Mouse (Mus musculus) heart, adult 9 months (tissue): ENCODE results near the gene Olfr346.

Experiments used
- DNase-seq, 2 experiments: peaks; one replicate each; pipeline ENCODE4 v3.0.0; 2022; ENCODE audit warnings: low spot score in 2 of 2

The Olfr346 gene

DNA sequence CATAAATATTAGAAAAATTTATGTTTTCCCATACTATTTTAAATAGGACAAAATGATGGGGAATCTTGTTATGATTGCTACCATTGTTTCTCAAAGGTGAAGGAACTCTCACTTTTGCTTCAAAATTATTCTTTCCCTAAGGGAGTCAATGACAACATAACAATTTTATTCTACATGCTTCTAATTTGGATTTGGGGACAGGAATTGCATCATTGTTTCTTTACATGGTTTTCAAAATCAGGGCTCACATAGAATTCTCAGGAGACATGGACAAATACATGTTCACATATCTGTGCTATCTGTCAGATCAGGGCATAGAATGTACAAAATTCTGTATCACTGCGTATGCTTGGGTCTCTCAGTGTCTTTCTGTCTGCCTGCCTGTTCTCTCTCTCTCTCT is at the start of gene Olfr346:
Gene Olfr346 (plus strand): TSS at position 301 of the 400 bp plus-strand sequence.
- no peak for DNase-seq

DNA sequence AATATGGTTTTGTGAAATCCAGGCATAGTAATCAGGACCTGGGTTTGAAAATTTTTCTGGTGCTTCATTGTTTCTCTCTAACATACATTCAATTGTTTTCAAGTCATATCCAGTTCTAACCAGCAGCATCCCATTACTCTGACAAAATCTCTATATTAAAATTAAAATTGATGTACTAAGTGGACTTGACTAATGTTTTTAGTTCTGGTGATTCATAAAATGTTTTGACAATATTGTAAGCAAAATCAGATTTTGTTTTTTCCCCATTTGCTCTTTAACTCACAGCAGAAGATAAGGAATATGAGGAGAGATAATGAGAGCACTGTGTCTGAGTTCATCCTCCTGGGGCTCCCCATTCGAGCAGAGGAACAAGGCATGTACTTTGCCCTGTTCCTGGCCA is 45.8 kb upstream of the Olfr346 start, which contains the start of gene Olfr345:
Gene Olfr345 (plus strand): TSS at position 301 of the 400 bp plus-strand sequence.
- no peak for DNase-seq

DNA sequence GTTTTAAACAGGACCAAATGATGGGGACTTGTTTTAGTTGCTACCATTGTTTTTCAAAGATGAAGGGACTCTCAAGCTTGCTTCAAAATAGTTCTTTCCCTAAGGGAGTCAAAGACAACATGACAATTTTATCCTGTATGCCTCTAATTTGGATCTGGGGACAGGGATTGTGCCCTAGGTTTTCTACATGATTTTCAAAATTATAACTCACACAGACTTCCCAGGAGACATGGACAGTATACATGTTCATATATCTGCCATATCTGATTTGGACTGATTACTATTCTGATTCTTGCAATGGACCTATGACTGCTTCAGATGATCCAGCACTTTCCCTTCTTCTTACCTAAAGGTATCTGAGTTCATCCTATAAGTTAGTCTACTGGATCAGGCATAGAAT is 46.0 kb downstream of the Olfr346 start, which contains the start of gene Olfr347:
Gene Olfr347 (plus strand): TSS at position 301 of the 400 bp plus-strand sequence.
- no peak for DNase-seq

DNA sequence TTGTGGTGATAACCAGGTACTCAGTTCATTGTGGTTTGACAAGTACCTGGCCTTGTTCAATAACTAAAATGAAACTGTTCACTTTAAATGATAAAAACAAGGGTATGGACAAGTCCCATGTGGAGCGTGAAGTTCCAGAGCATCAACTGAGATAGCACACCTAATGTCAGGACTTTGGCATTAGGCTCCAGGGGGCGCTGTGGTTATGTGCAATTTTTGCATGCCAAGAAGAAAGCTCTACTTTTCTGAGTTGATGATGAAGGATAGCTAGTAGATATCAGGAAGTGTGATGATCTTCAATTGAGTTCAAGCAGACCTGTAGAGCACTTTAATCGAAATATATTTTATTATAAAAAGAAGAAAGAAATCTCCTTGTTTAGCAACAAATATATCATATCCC is 50.6 kb downstream of the Olfr346 start:
- DNase-seq: no peak
